Mouse (Mus musculus): ENCODE measurements around the gene Cldn6.

Gene Cldn6

GRCm38 (mm10) chr17:23722376-23723125, 43.5 kb downstream of the Cldn6 start, which contains the start of gene 1520401A03Rik:
Gene 1520401A03Rik (minus strand): TSS chr17:23722783.
- WGBS, result 93% methylated on average over 7 of the region's 7 CpGs

GRCm38 (mm10) chr17:23725477-23725876, 46.4 kb downstream of the Cldn6 start:
- WGBS, result 60% methylated on average over 4 of the region's 4 CpGs

GRCm38 (mm10) chr17:23725999-23726757, 47.1 kb downstream of the Cldn6 start, which contains the start of gene Pkmyt1:
Gene Pkmyt1 (plus strand): TSS chr17:23726336.
- WGBS, result under 1% methylated on average over 72 of the region's 73 CpGs

GRCm38 (mm10) chr17:23726758-23727142, 47.7 kb downstream of the Cldn6 start:
- WGBS, result under 1% methylated on average over 19 of the region's 20 CpGs

- WGBS, result 43% methylated on average over 1 of the region's 1 CpGs
Observed at GRCm38 (mm10) chr17:23730441-23730840, 51.4 kb downstream of the Cldn6 start.
